Mouse (Mus musculus): ENCODE measurements at regions not wholly inside any gene's neighbourhood (a gene's known extent, or its start where the extent isn't known, plus 50 kb on each side); places are given as distances from the start of the nearest gene placed in this dataset.

GRCm38 (mm10) chr11:12180351-12180750 is 141.9 kb upstream of the Grb10 start:
- H3K27ac ChIP-seq (replicated peaks): no peak overlapping the region
- WGBS: 24% methylated on average over 4 of the region's 4 CpGs
- peak; percentile 41; the same call in 1 of the 2 replicates for ATAC-seq (ENCODE audit: low FRiP score, low read depth)
- no peaks in the 10 kb centered on the region for H3K9me3 ChIP-seq
- H3K27me3 ChIP-seq: no peaks in the 10 kb centered on the region; the same call in 1 of the 2 replicates
- peaks cover 5% of the 10 kb centered on the region for H3K4me1 ChIP-seq
- no peak overlapping the region for H3K4me2 ChIP-seq (replicated peaks)
- no peak overlapping the region for H3K9ac ChIP-seq (replicated peaks)
- H3K4me3 ChIP-seq: no peak overlapping the region
- no peaks in the 10 kb centered on the region for H3K36me3 ChIP-seq

DNA sequence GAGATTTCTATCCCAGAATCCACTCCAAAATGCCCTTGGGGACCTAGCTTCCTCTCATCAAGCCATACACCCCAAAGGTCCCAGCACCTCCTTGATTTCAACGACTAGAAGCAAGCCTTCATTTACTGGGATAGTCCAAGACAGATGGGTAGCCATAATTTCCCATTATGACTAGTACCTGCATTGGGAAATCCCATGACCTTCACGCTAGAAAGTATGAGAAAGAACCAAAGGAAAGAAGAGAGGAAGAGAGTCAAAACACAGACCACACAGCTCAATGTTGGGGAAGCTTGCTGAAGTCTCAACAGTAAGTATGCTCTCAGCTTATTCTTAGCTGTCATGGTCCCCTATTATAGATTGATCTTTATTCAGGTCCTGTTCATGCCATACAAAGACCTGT is 133.9 kb upstream of the Grb10 start:
- Histone ChIP-seq H3K27ac (replicated peaks) (no peak overlapping the region), H3K9me3 (no peaks in the 10 kb centered on the region), H3K4me1 (no peaks in the 10 kb centered on the region), H3K27me3 (no peaks in the 10 kb centered on the region; the same call in 1 of the 2 replicates), H3K9ac (replicated peaks) (no peak overlapping the region), H3K4me3 (no peak overlapping the region), H3K36me3 (no peaks in the 10 kb centered on the region), H3K4me2 (replicated peaks) (no peak overlapping the region)
- WGBS: 83% methylated on average over 2 of the region's 2 CpGs
- ATAC-seq (ENCODE audit: low FRiP score, low read depth): no peak

DNA sequence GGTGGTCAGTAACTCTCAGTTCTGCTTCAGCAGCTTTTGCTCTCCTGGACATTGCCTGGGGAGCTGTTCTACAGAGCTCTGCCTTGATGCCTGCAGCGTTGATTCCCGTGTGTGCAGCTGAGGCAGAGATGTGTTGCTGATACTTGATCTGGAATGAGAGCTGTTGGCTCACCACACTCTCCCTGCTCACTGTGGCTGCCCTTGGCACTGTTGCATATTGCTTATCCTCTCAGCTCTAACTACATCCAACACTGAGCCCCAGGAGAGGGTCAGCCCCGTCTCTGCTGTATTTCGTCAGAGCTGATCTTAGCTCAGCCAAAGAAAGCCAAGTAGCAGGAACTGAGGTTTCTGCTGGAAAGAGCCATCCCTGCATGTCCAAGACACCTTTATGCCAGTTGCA is 132.8 kb upstream of the Grb10 start:
- WGBS: 59% methylated on average over 4 of the region's 4 CpGs
- Histone ChIP-seq H3K27ac (replicated peaks) (no peak overlapping the region), H3K4me2 (replicated peaks) (no peak overlapping the region), H3K36me3 (no peaks in the 10 kb centered on the region), H3K4me3 (no peak overlapping the region), H3K9ac (replicated peaks) (no peak overlapping the region), H3K4me1 (no peaks in the 10 kb centered on the region), H3K27me3 (no peaks in the 10 kb centered on the region; the same call in 1 of the 2 replicates), H3K9me3 (no peaks in the 10 kb centered on the region)
- ATAC-seq (ENCODE audit: low FRiP score, low read depth): no peak

DNA sequence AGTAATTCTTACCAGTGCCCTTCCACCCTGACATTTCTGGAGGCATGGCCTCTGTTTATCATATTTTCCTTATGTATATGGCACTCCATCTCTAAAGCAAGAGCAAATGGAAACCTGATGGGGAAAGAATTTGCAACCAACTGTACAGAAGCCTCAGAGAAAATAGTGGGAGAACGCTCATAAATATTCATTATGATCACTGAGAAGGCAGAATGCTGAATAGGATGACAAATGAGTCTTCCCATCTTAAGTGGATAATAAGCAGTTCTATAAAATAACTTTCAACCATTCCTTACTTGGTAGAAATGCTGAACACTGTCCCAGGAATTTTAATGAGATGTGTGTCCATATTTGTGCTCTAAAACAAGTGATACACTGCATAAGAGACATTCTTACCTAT is 129.9 kb upstream of the Grb10 start:
- Histone ChIP-seq H3K4me3 (no peak overlapping the region), H3K9me3 (no peaks in the 10 kb centered on the region), H3K9ac (replicated peaks) (no peak overlapping the region), H3K27ac (replicated peaks) (no peak overlapping the region), H3K36me3 (no peaks in the 10 kb centered on the region), H3K4me1 (no peaks in the 10 kb centered on the region), H3K4me2 (replicated peaks) (no peak overlapping the region), H3K27me3 (no peaks in the 10 kb centered on the region)
- WGBS: 92% methylated on average over 1 of the region's 1 CpGs
- no peak for ATAC-seq (ENCODE audit: low FRiP score, low read depth)

Data from midbrain, embryonic 12.5 days (tissue).